Mouse (Mus musculus) kidney, adult 9 months (tissue): ENCODE measurements around the gene Banf2.

Experiments used
- DNase-seq: peaks from one replicate; pipeline ENCODE4 v3.0.0; 2022

The Banf2 gene

DNA sequence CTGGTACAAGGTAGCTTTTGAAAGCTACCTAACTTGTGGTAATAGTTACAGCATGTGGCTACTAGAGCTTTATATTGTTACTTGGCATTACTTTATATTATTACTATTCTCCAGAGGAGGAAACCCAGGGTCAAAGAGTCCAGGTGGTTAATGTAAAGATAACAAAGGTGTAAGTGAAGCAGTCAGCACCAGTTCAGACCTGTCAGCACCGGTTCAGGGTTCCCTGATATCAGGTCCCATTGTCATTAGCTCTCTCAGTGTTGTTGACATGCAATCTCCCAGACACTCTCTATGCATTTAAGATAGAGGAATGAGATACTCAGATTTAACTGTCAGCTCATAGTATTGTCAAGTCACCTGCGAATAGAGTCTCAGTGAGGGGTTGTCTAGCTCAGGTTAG, 75.0 kb downstream of the Banf2 start:
- no peak for DNase-seq

DNA sequence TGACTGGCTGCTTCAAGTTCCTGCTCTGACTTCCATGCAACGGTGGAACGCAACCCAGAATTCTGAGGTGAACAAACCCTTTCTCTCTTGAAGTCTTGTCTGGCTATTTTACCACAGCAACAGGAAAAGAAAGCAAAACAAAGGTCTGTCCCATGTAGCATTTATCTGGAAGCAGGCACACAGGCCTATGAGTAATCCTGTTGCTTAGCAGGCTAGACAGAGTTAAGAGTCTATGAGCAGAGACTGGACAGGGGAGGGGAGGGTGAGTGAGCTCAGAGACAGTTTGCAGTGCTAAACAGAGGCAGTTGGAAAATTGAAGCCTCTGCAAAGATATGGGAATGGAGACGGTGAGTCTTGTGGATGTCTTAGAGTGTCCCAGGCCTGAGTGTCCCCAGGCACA, 75.5 kb downstream of the Banf2 start:
- DNase-seq: no peak

DNA sequence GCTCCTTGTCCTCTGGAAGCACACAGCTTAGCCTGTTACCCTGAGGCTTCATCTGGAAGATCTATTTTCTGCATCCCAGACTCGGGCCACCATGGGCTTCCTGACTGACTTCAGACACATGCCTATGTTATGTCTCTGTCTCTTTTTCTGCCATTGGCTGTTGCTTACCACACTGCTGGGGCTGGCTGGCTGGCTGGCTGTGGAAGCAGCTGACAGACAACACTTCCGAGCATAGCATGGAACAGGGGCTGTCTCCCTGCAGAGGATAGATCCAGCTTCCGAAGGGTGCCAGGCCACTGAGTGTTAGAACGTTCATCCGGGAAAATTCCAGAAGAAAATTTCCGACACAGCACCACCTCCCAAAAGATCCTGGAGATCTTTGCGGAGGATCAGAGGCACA, 79.1 kb downstream of the Banf2 start:
- no peak for DNase-seq

DNA sequence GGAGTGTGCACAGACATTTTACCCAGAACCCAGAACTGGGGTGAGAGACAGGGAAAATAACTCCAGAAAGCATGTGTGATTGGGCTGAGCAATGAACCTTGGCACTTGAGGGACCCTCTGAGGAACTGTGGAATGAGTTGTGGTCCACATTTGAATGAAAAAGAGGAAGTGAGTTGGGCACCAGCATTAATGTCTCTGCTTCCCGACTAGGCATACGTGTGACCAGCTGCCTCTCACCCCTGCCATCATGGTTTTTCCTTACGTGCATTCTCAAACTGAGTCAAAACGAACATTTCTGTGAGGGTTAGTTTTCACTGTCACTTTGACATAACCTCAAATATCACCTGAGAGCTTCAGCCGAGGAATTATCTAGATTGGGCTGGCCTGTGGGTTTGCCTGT, 79.8 kb downstream of the Banf2 start:
- DNase-seq: no peak

DNA sequence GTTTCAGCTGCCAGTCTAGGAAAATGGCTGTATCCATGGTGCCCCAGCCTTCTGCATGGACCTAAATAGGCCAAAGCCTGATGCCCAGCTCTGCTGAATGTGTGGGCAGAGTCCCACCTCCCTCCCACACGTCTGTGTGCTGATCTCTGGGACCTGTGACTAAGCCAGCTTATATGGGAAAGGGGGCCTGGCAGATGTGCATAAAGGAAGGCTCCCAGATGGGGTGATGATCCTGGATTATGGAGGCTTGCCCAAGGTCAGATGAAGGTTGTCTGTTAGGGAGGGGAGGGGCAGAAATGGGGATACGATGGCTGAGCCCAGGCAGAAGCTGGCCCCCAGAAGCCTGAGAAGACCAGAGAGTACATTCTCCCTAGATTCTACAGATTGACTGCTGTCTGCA, 85.2 kb downstream of the Banf2 start:
- DNase-seq: no peak

DNA sequence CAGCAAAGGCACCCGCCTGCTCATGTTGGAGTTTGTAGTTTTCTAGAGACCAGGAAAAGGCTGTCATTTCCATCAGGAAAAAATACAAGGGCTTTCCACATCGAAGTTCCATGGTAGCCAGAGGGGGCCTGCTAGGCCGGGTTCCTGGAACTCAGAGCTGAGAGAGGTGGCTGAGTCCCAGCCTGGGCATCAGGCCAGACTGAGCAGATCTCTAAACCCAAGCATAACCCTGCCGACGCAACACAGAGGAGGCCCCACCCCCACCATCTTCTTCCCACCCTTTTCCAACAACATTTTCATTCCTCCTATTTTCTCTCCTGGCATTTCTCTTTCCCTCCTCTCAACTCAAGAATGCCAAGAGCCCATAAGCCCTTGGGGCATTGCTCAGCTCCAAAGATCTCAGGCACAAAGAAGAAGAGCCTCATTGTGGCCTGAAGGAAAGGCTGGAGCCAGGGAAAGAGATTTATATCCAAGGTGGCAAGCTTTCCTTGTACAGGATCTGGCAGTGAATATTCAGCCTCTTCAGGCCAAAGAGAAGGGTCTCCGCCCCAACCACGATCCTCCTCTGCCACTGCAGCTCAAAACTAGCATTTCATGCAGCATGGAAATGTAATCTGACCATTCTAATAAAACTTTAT, 87.4 kb downstream of the Banf2 start:
- no peak for DNase-seq

DNA sequence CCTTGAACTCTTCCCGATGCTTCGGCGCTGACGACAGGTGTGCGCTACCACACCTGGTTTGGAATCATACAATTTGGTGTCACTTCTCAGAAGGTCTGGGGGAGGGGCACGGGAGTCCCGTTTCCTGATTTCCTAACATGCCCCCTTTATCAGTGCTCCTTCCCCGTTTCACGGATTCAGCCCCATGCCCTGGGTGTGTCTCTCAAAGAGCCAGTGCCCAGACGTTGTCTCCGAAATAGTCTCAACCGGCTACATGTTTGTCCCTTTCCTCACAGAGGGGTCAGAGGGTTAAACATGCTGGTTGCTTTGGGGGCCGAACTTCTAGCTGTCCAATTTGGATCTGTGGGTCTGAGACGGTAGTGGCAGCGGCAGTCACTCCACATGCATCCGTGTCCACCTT, 89.2 kb downstream of the Banf2 start:
- DNase-seq: no peak
